Comparison of ENCODE assay signal across 9 mouse cellular contexts in genomic region chr14:34208651-34209050, GRCm38 (mm10). TPM values are rescaled to one million over a fixed set of nuclear protein-coding genes. Genes with fewer than 3 reads are reported as not detected.
DNase-seq lines count a peak whose midpoint lies in the region; ATAC-seq and TF ChIP-seq lines count a peak whose summit lies in the region.
"Had no signal": no experiment of that assay in that cellular context is flagged by ENCODE, and none has a peak within 500 bp of the region (broad histone marks: within the 10 kb centered on the region; RNA-seq: fewer than 3 reads in every experiment).

No protein-coding gene starts in this region.

- H3K27ac ChIP-seq in hindbrain, embryonic 11.5 days (ENCODE audit: low read depth, low read length), result no peak overlapping the region
- H3K27ac ChIP-seq in hindbrain, embryonic 13.5 days, result no peak overlapping the region
- H3K27ac ChIP-seq in liver, embryonic 14.5 days, result no peak overlapping the region
- no peak overlapping the region for H3K27ac ChIP-seq in forebrain, embryonic 13.5 days
- H3K27ac ChIP-seq: embryonic facial prominence, embryonic 12.5 days had no signal

- no peaks in the 10 kb centered on the region for H3K9me3 ChIP-seq in hindbrain, embryonic 11.5 days (ENCODE audit: control insufficient read depth, low read length)
- no peaks in the 10 kb centered on the region for H3K9me3 ChIP-seq in hindbrain, embryonic 13.5 days
- no peaks in the 10 kb centered on the region for H3K9me3 ChIP-seq in liver, embryonic 14.5 days (ENCODE audit: control insufficient read depth, low read length)
- H3K9me3 ChIP-seq in forebrain, embryonic 13.5 days (replicated peaks), result no peaks in the 10 kb centered on the region
- H3K9me3 ChIP-seq: embryonic facial prominence, embryonic 12.5 days had no signal

- no peak for TF ChIP-seq EP300 in liver, embryonic 14.5 days (IDR thresholded peaks at IDR 0.05; ENCODE audit: low read depth)

- no peaks in the 10 kb centered on the region for H3K36me3 ChIP-seq in hindbrain, embryonic 11.5 days (ENCODE audit: control insufficient read depth, insufficient read depth, low read length)
- no peaks in the 10 kb centered on the region for H3K36me3 ChIP-seq in hindbrain, embryonic 13.5 days
- H3K36me3 ChIP-seq in liver, embryonic 14.5 days (replicated peaks; ENCODE audit: control insufficient read depth, insufficient read depth, low read depth), result no peaks in the 10 kb centered on the region
- H3K36me3 ChIP-seq in forebrain, embryonic 13.5 days (ENCODE audit: poor library complexity, severe bottlenecking), result no peaks in the 10 kb centered on the region
- H3K36me3 ChIP-seq: embryonic facial prominence, embryonic 12.5 days had no signal

- H3K27me3 ChIP-seq in hindbrain, embryonic 11.5 days (ENCODE audit: control insufficient read depth, insufficient read depth, low read length), result no peaks in the 10 kb centered on the region
- H3K27me3 ChIP-seq in hindbrain, embryonic 13.5 days, result 0 out of 2 replicates have a peak, but pooled peaks cover 2% of the 10 kb centered on the region
- H3K27me3 ChIP-seq in liver, embryonic 14.5 days (ENCODE audit: control insufficient read depth, insufficient read depth, low read length), result no peaks in the 10 kb centered on the region
- no peaks in the 10 kb centered on the region for H3K27me3 ChIP-seq in forebrain, embryonic 13.5 days

- peak; percentile 48 for DNase-seq in hindbrain, embryonic 11.5 days (ENCODE audit: low spot score)
- DNase-seq in urinary bladder, postnatal 14 days (ENCODE audit: low spot score), result peak; percentile 60
- DNase-seq in urinary bladder, adult 2 months (ENCODE audit: low spot score), result no peak
- peak; percentile 51 for DNase-seq in cerebellum, adult 9-10 months
- DNase-seq in liver, embryonic 14.5 days (ENCODE audit: low read depth in 3 of 3, low spot score in 3 of 3), result peak in 1 of 3 experiments; percentile 4

- no peak overlapping the region for H3K9ac ChIP-seq in hindbrain, embryonic 11.5 days (ENCODE audit: low read depth, low read length)
- no peak overlapping the region for H3K9ac ChIP-seq in hindbrain, embryonic 13.5 days
- H3K9ac ChIP-seq in liver, embryonic 14.5 days (replicated peaks), result no peak overlapping the region
- no peak overlapping the region for H3K9ac ChIP-seq in forebrain, embryonic 13.5 days
- H3K9ac ChIP-seq: embryonic facial prominence, embryonic 12.5 days had no signal

- no peak for ATAC-seq in hindbrain, embryonic 11.5 days (ENCODE audit: low FRiP score)
- ATAC-seq in hindbrain, embryonic 13.5 days (ENCODE audit: low FRiP score), result no peak
- no peak for ATAC-seq in liver, embryonic 14.5 days (ENCODE audit: insufficient read depth)
- no peak for ATAC-seq in erythroid progenitor cell, adult 5-6 weeks (replicated peaks; ENCODE audit: low FRiP score, poor library complexity, severe bottlenecking)
- ATAC-seq in forebrain, embryonic 13.5 days, result no peak

- TF ChIP-seq CTCF in liver, embryonic 14.5 days (IDR thresholded peaks at IDR 0.05; ENCODE audit: low read depth), result peak; percentile 50

- 54% methylated on average over 2 of the region's 2 CpGs for WGBS in hindbrain, embryonic 11.5 days
- WGBS in hindbrain, embryonic 13.5 days, result 58% methylated on average over 2 of the region's 2 CpGs
- 43% methylated on average over 2 of the region's 2 CpGs for WGBS in liver, embryonic 14.5 days (ENCODE audit: insufficient replicate concordance)
- WGBS in forebrain, embryonic 13.5 days, result 49% methylated on average over 2 of the region's 2 CpGs

- H3K4me3 ChIP-seq in hindbrain, embryonic 11.5 days (ENCODE audit: low read depth, low read length), result no peak overlapping the region
- H3K4me3 ChIP-seq in hindbrain, embryonic 13.5 days, result no peak overlapping the region
- H3K4me3 ChIP-seq in liver, embryonic 14.5 days (ENCODE audit: insufficient read depth in 1 of 2, low read depth in 2 of 2, low read length in 2 of 2), result no peak overlapping the region
- H3K4me3 ChIP-seq in forebrain, embryonic 13.5 days, result no peak overlapping the region
- H3K4me3 ChIP-seq: embryonic facial prominence, embryonic 12.5 days had no signal

- H3K4me1 ChIP-seq in hindbrain, embryonic 11.5 days (replicated peaks; ENCODE audit: control insufficient read depth, insufficient read depth, low read length), result no peaks in the 10 kb centered on the region
- H3K4me1 ChIP-seq in hindbrain, embryonic 13.5 days (replicated peaks), result no peaks in the 10 kb centered on the region
- 0 out of 4 replicates have a peak, but pooled peaks cover 0 to 2% of the 10 kb centered on the region in 2 experiments for H3K4me1 ChIP-seq in liver, embryonic 14.5 days (replicated peaks; ENCODE audit: control insufficient read depth in 2 of 2, insufficient read depth in 2 of 2, low read length in 1 of 2)
- no peaks in the 10 kb centered on the region for H3K4me1 ChIP-seq in forebrain, embryonic 13.5 days
- H3K4me1 ChIP-seq: embryonic facial prominence, embryonic 12.5 days had no signal

- no peak overlapping the region for H3K4me2 ChIP-seq in hindbrain, embryonic 11.5 days (replicated peaks; ENCODE audit: low read depth, low read length)
- no peak overlapping the region for H3K4me2 ChIP-seq in hindbrain, embryonic 13.5 days
- no peak overlapping the region for H3K4me2 ChIP-seq in liver, embryonic 14.5 days (ENCODE audit: low read depth)
- no peak overlapping the region for H3K4me2 ChIP-seq in forebrain, embryonic 13.5 days
- H3K4me2 ChIP-seq: embryonic facial prominence, embryonic 12.5 days had no signal

RNA-seq across cellular contexts. Expression of gene Gprin2, which starts 7.2 kb away (rescaled TPM):
- polyA plus RNA-seq in hindbrain, embryonic 11.5 days (2014; fragmentation: Nextera tagmentation; extraction: Ambion mirVana), result 0.33 and 0.74 TPM in 2 replicates
- polyA plus RNA-seq in hindbrain, embryonic 13.5 days (2015; fragmentation: Nextera tagmentation; extraction: Ambion mirVana), result 4.8 and 5.5 TPM in 2 replicates
- polyA plus RNA-seq in urinary bladder, adult 2 months (2012; rRNA removed), result 0.30 and 0.72 TPM in 2 replicates
- polyA plus RNA-seq in liver, embryonic 14.5 days (2012; rRNA removed), result 0.04 and 0.11 TPM in 2 replicates
- polyA plus RNA-seq in liver, embryonic 14.5 days (2014; fragmentation: Nextera tagmentation; extraction: Ambion mirVana), result 0.03 and 0.09 TPM in 2 replicates
- not detected in 2 replicates for total RNA-seq in erythroid progenitor cell, adult 5-6 weeks (2015; ENCODE audit: low replicate concordance)
- not detected in 2 replicates for total RNA-seq in erythroid progenitor cell, adult 5-6 weeks (2017; ENCODE audit: low replicate concordance)
- 2.0 and 2.3 TPM in 2 replicates for polyA plus RNA-seq in forebrain, embryonic 13.5 days (2015; fragmentation: Nextera tagmentation; extraction: Ambion mirVana)

RNA-seq across cellular contexts. Expression of gene Syt15, which starts 10.7 kb away (rescaled TPM):
- polyA plus RNA-seq in hindbrain, embryonic 11.5 days (2014; fragmentation: Nextera tagmentation; extraction: Ambion mirVana), result 0.32 TPM in 1 of 2 replicates, not detected in the other
- 0.48 and 0.68 TPM in 2 replicates for polyA plus RNA-seq in hindbrain, embryonic 13.5 days (2015; fragmentation: Nextera tagmentation; extraction: Ambion mirVana)
- polyA plus RNA-seq in urinary bladder, adult 2 months (2012; rRNA removed), result 10.6 and 13.7 TPM in 2 replicates
- 0.64 and 0.74 TPM in 2 replicates for polyA plus RNA-seq in liver, embryonic 14.5 days (2012; rRNA removed)
- 0.13 and 0.30 TPM in 2 replicates for polyA plus RNA-seq in liver, embryonic 14.5 days (2014; fragmentation: Nextera tagmentation; extraction: Ambion mirVana)
- not detected in 2 replicates for total RNA-seq in erythroid progenitor cell, adult 5-6 weeks (2015; ENCODE audit: low replicate concordance)
- not detected in 2 replicates for total RNA-seq in erythroid progenitor cell, adult 5-6 weeks (2017; ENCODE audit: low replicate concordance)
- polyA plus RNA-seq in forebrain, embryonic 13.5 days (2015; fragmentation: Nextera tagmentation; extraction: Ambion mirVana), result 0.21 and 0.26 TPM in 2 replicates

RNA-seq across cellular contexts. Expression of gene Npy4r, which starts 56.4 kb away (rescaled TPM):
- polyA plus RNA-seq in hindbrain, embryonic 11.5 days (2014; fragmentation: Nextera tagmentation; extraction: Ambion mirVana), result 0.04 TPM in 1 of 2 replicates, not detected in the other
- polyA plus RNA-seq in hindbrain, embryonic 13.5 days (2015; fragmentation: Nextera tagmentation; extraction: Ambion mirVana), result 0.13 and 0.18 TPM in 2 replicates
- 25.1 and 34.7 TPM in 2 replicates for polyA plus RNA-seq in urinary bladder, adult 2 months (2012; rRNA removed)
- 0.01 TPM in 2 replicates for polyA plus RNA-seq in liver, embryonic 14.5 days (2012; rRNA removed)
- polyA plus RNA-seq in liver, embryonic 14.5 days (2014; fragmentation: Nextera tagmentation; extraction: Ambion mirVana), result 0.08 TPM in 1 of 2 replicates, not detected in the other
- total RNA-seq in erythroid progenitor cell, adult 5-6 weeks (2015; ENCODE audit: low replicate concordance), result not detected in 2 replicates
- not detected in 2 replicates for total RNA-seq in erythroid progenitor cell, adult 5-6 weeks (2017; ENCODE audit: low replicate concordance)
- polyA plus RNA-seq in forebrain, embryonic 13.5 days (2015; fragmentation: Nextera tagmentation; extraction: Ambion mirVana), result 0.04 and 0.05 TPM in 2 replicates

Comparison
In these comparisons a context has a peak if more than half of its experiments do, and no peak if none do; other contexts are left out.
1. RNA of gene Npy4r, which starts 56.4 kb away (polyA plus RNA-seq): 25.1 to 34.7 TPM in urinary bladder, adult 2 months; 0.13 to 0.18 TPM in hindbrain, embryonic 13.5 days, 0.04 to 0.05 TPM in forebrain, embryonic 13.5 days, 0.01 to 0.08 TPM in liver, embryonic 14.5 days and 0.04 TPM in hindbrain, embryonic 11.5 days; every median in the first group is over 10 times any median in the second.